Mouse (Mus musculus) heart, adult 2 months (tissue): ENCODE data around the gene Grik3.

ENCODE experiments used
- EP300 ChIP-seq: fragments of 200-500 bp; IDR thresholded peaks from 2 replicates; pipeline ENCODE4 v1.6.1; 2011; ENCODE audit warnings: low read depth, low read length, control low read depth; ENCODE audit not compliant: insufficient read depth
- POLR2A ChIP-seq: fragments of 200-500 bp; IDR thresholded peaks from 2 replicates; pipeline ENCODE4 v1.6.1; 2011; ENCODE audit warnings: mild to moderate bottlenecking, low read depth, low read length, control low read depth; ENCODE audit not compliant: insufficient read depth

DNA sequence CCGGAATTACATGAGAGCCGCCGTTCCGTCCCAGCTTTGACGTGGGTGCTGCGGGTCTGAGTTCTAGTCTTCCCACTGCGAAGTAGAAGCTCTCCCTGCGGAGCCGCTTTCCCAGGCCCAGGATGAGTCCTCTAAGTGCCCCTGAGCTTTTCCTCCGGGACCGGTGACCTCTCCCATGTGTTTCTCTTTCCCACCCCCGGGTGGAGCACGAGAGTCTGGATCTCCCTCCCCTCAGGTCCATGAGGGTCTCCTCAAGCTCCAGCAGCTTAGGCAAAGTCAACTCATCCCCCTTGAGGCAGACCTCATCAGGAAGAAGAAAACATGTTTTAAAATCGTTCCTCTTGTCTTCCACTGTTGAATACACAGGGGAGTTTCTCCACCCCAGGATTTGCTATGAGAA, 127.4 kb downstream of the Grik3 start:
- TF ChIP-seq EP300 (no peak), POLR2A (no peak)
